In the genomic region with DNA sequence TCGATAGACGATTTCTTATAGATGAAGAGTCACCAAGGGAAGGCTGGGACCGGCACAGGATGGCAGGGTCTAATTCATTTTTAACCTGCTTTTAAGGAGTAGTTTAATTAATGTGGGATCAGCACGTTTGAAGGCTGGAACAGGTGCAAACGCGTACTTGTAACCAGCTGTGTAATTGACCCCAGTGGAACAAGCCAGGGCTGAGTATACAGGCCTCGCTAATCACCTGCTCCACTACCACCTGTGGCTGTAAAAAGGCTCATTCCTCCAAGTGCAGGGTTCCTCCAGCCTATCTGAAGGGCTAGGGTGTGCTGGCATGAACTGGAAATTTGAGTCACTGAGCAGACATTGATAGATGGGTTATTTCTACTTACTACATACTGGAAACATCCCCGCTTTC, we compare ENCODE assay signal across 20 mouse cellular contexts.
"Had no signal": no experiment of that assay in that cellular context is flagged by ENCODE, and none has a peak within 500 bp of the region (broad histone marks: within the 10 kb centered on the region; RNA-seq: fewer than 3 reads in every experiment).

No protein-coding gene starts in this region.

- H3K4me2 ChIP-seq: limb, embryonic 15.5 days; liver, embryonic 11.5 days; lung, embryonic 14.5 days; midbrain, embryonic 12.5 days; midbrain, embryonic 15.5 days; neural tube, embryonic 15.5 days had no signal

- ATAC-seq: liver, postnatal 0 days; lung, postnatal 0 days; midbrain, embryonic 15.5 days had no signal

- H3K4me1 ChIP-seq: limb, embryonic 15.5 days had no signal

- H3K27ac ChIP-seq: limb, embryonic 15.5 days; liver, embryonic 14.5 days; macrophage; midbrain, embryonic 12.5 days; midbrain, embryonic 15.5 days; neural tube, embryonic 15.5 days; stomach, postnatal 0 days had no signal

- H3K27me3 ChIP-seq: limb, embryonic 15.5 days; midbrain, embryonic 12.5 days; midbrain, embryonic 15.5 days; neural tube, embryonic 15.5 days had no signal

- H3K4me3 ChIP-seq: limb, embryonic 15.5 days; midbrain, embryonic 12.5 days; midbrain, embryonic 15.5 days; neural tube, embryonic 15.5 days had no signal

- H3K9me3 ChIP-seq: limb, embryonic 15.5 days; midbrain, embryonic 12.5 days; midbrain, embryonic 15.5 days; neural tube, embryonic 15.5 days had no signal

- H3K36me3 ChIP-seq: limb, embryonic 15.5 days; midbrain, embryonic 12.5 days; midbrain, embryonic 15.5 days; neural tube, embryonic 15.5 days had no signal

- DNase-seq: kidney, adult 18-20 months; kidney, adult 9 months; kidney, postnatal 14 days; kidney, postnatal 4 days; left cerebral cortex, postnatal 4 days; liver, postnatal 0 days; lung, embryonic 14.5 days; right cerebral cortex, adult 18-20 months; right cerebral cortex, postnatal 14 days; right cerebral cortex, postnatal 4 days; thymus, postnatal 25 days had no signal

- H3K9ac ChIP-seq: limb, embryonic 15.5 days; liver, embryonic 14.5 days; liver, postnatal 0 days; lung, embryonic 14.5 days; midbrain, embryonic 12.5 days; midbrain, embryonic 15.5 days; neural tube, embryonic 15.5 days had no signal
